Mouse (Mus musculus): ENCODE measurements around the gene Prr27. TPM values are rescaled to one million over a fixed set of nuclear protein-coding genes. Genes with fewer than 3 reads are reported as not detected.

Gene Prr27
- total RNA-seq (2021) = not detected

DNA sequence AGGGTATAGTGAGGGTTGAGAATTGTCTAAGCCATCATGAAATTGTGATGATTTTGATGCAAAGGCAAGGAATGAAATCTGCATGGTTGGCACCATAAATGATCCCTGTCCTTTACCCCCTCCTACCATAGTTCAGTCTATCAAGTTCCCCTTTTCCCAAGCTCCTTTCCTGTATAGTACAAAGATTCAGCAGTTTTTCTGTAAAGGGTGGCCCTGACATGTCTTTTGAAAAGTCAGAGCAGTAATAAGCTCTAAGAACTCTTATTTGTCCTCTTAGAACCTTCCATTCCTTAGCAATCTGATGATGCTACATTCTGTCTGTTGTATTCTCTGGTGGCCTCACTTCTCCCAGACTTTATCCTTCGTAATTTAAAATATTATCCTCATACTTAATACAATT is at the start of gene Prr27:
Gene Prr27 (plus strand): TSS at position 301 of the 400 bp plus-strand sequence.
- no peak for DNase-seq
- intact Hi-C loops (cut with DNase I) = no loop called here

DNA sequence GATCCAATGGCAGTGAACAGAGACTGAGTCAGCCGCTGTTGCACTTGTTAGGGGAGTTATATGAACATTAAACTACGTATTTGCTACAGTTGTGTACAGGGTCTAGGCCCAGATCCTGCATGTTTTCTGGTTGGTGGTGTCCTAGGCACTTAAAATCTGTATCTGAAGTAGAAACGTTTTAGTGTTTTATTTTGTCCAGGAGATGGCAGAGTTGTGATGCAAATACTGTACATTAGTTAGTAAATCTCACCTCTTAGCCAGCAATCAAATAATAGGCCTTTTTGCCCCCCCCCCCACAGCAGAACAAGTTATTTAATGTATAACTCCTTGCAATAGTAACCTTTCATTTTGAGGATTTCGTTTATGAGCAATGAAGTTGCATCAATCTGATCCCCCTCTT is 42.8 kb upstream of the Prr27 start:
- no peak for DNase-seq
- intact Hi-C loops (cut with DNase I) = no loop called here

DNA sequence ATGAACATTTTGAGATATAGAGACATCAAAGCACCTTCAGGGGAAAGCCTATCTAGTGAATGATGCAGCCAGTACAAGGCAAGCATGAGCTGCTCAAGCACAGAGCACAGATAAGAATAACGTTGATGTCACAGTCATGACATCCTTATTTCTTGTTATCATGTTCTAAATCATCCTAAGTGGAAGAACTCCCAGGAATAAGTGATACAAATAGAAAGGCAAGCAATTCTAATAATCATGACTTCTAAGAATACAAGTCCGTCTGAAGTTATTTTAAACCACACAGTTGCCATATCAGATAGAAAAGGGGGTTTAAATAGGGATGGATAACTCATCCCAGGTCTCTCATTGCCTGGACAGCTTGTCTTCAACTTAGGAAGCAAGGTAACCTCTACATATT is 17.7 kb upstream of the Prr27 start, which contains the start of gene Csn1s2b:
Gene Csn1s2b (plus strand): TSS at position 301 of the 400 bp plus-strand sequence.
- intact Hi-C loops (cut with DNase I) = no loop called here
- no peak for DNase-seq

DNA sequence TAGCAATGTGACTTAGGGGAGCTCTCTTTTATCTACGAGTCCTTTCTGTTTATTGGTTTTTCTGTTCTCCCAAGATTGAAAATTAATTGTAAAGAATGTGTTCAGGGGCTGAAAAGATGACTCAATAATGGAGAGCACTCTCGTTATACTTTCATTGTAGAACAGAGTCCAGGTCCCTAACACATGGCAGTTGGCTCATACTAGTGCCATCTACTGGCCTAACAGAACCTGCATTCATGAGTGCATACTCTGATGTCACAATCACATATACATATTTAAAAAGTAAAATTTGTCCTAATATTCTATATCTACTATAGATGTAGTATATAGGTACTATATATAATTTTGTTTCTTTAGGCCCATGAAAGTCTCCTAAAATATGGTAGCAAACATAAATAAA is 16.2 kb upstream of the Prr27 start:
- intact Hi-C loops (cut with DNase I) = no loop called here
- no peak for DNase-seq

DNA sequence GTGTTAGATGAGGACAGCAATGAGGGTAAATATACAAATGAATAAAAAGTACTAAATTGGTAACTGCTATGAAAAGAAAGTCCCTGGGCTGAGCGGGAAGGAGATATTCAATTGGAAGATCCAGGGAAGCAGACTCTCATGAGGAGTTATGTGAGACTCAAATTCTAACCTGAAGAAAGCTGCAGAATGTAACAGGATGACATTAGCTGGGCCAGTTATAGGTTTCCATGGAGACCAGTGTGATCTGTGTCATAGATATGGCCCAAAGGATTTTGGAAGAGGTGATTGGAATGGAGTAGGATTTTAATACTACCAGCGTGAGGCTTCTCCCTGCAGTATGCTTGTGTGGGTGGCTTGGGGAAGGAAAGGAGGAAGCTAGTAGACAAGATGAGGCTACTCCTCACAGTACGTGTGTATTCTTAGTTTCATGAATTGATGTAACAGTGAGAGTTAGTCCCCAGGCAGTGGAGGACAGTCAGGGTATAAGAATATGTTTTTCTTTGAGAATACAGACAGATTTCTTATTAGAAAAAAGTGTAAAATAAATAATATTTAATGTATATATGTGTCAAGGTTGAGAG is 29.7 kb downstream of the Prr27 start:
- intact Hi-C loops (cut with DNase I) = no loop called here
- no peak for DNase-seq

DNA sequence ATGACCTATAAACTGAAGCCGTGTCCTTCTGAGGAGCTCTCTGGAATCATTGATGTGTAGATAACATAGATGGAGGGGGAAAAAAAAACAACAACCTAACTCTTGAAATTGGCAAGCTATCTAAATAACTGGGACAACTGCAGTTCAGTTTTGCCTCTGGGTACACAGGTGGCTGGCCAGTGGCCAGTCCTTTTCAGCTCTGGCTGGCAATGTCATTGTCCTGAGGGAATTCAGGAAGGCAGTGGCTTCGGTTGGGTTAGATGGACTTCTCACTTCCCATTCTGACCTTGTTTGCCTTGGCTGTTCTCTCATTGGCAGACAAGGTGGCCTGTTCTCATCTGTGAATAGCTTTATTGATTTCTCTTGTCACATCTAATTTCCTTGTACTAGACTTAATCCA is 44.6 kb downstream of the Prr27 start:
- DNase-seq = no peak
- intact Hi-C loops (cut with DNase I) = no loop called here

DNA sequence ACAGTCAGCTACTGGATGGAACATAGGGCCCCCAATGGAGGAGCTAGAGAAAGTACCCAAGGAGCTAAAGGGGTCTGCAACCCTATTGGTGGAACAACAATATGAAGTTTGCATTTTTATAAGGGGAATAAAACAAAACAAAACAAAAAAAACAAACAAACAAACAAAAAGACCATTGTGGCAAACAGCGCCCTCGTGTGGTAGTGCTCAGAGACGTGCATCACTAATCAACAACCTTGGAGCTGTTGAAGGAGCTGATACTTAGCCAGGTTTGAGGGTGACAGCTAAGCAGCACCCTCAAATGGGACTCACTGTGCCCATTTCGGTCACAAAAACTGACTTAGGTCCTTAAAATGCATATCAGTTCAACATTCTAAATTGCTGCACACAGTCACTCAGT is 45.9 kb downstream of the Prr27 start:
- DNase-seq = no peak
- intact Hi-C loops (cut with DNase I) = no loop called here

DNA sequence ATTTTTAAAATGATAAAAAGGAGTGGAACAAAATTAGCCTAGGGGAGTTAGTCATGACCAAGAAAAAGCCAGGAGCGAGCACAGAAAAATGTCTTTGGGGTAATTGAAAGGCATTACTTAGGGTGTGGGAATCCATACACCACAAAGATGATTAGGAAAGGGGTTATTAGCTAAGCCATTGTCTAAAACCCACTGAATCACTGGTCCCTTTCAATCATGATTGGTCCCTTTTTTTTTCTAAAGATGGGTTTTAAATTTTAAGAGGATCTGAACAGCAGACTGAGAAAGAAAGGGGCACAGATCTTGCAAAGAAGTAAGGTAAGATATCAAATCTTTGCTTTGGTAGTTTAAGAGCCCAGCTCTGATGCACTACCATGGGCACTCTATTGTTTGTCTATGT is 59.2 kb downstream of the Prr27 start, which contains the start of gene Odam:
Gene Odam (plus strand): TSS at position 301 of the 400 bp plus-strand sequence.
- intact Hi-C loops (cut with DNase I) = no loop called here
- no peak for DNase-seq

Other genes starting within 250 kb of the Prr27 start
- not detected for gene Sult1e1, start 234.1 kb upstream of the Prr27 start, total RNA-seq (2021)
- not detected for gene Csn1s1, start 159.5 kb upstream of the Prr27 start, total RNA-seq (2021)
- not detected for gene Csn2, start 126.1 kb upstream of the Prr27 start, total RNA-seq (2021)
- not detected for gene Csn1s2a, start 51.1 kb upstream of the Prr27 start, total RNA-seq (2021)
- gene Csn1s2b, start 17.6 kb upstream of the Prr27 start, total RNA-seq (2021) = not detected
- not detected for gene Odam, start 59.3 kb downstream of the Prr27 start, total RNA-seq (2021)
- not detected for gene Csn3, start 99.9 kb downstream of the Prr27 start, total RNA-seq (2021)
- not detected for gene 2310003L06Rik, start 143.8 kb downstream of the Prr27 start, total RNA-seq (2021)
- gene Gm28434, start 143.8 kb downstream of the Prr27 start, total RNA-seq (2021) = not detected
- not detected for gene Cabs1, start 153.8 kb downstream of the Prr27 start, total RNA-seq (2021)
- gene Smr3a, start 176.9 kb downstream of the Prr27 start, total RNA-seq (2021) = not detected